Mouse (Mus musculus) urinary bladder, postnatal 4 days (tissue): ENCODE data around the gene Pigq.

Experiments
- DNase-seq, 2 experiments: peaks; one replicate each; pipeline ENCODE4 v3.0.0; 2021 to 2022; ENCODE audit warnings: low spot score in 2 of 2

Pigq gene

GRCm38 (mm10) chr17:25958771-25959494 lies 14.2 kb upstream of the Pigq start:
- no peak for DNase-seq

DNA sequence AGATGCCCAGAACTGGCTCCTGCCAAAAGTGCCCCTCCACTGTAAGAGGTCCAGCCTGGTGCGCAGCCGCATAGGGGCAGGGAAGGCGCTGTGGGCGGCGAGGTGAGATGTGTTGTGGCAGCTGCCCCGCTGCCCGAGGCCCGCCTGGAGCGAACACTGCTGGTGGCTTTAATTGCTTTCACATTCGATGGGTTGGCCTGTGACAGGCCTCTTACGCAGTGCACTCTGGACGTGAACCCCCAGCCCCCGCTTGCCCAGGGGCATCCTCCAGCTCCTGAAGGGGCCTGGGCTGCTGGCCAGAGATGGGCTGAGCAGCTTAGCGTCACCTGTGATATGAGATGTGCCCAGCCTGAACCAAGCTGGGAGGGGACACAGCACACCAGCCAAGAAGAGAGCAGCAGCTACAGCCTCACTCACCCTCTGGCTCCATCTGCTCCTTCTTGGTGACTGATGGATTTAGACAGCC lies 12.9 kb upstream of the Pigq start:
- no peak for DNase-seq

- no peak for DNase-seq
Observed at GRCm38 (mm10) chr17:25956631-25957030, 11.9 kb upstream of the Pigq start.

DNA sequence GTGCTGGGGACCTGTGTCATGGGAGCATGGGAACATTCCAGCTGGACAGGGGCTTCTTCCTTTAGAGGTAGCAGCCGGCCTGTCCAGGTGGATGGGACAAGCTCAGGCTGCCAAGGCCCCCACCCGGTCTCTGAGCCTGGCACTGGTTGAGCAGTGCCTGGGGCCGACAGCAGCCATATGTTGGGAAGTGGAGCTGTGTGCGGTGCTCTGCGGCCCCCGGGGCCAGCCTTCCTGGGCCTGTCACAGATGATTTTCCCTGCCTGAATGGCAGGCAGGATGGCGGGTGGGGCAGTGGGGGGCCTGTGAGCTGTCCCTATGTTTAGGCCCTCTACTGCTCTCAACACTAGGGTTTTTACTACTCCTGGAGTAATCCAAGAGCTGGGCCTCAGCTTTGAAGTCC lies 11.5 kb upstream of the Pigq start:
- no peak for DNase-seq

DNA sequence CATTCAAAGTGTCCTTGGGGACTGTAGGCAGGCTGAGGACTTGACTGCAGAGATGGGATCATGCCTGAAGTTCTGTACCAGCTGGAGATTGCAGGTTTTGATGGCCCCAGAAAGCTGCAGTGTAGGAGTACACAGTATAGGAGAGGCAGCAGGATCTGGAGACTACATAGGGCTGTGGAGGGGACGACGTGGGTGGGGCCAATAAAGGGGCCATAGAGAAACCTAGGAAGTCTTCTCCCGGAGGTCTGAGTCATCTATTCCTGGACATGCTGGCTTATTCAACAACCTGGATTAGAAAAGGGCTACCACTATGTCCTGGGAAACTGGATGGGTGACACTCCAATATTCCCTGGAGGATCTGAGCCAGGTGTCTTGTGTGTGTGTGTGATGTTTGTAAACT lies 11.0 kb upstream of the Pigq start:
- DNase-seq: no peak

DNA sequence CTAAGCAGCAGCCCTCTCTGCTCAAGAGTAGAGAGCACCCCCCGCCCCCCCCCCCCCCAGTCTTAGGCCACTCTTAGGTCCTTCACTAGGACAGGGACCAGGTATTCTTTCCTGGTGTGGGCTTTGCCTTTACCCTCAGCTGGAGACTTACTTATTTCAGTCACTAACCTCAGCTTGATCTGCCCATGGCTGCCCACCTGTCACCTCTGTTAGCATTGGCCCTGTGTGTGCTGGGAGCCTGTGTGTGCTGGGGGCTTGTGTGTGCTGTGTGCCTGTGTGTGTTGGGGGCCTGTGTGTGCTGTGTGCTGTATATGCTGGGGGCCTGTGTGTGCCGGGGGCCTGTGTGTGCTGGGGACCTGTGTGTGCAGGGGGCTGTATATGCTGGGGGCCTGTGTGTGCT lies 9.9 kb upstream of the Pigq start:
- DNase-seq: no peak

DNA sequence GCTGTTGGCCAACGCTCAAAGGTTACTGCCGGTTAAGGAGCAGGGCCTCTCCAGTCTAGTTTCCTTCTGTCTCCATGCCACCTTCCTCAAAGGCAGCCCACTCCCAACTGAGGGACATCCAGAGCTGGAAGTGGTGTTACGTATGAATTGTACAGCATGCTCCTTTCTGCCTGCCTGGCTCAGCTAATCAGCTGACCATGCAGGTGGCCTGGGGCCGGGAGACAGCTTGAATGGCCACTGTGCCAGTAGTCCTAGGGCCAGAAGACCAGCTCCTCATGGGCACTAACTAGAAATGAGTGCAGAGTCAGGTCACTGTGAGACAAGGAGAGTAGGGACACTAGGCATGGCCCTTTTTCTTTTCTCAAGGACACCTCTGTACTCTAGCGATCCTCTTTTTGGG lies 8.4 kb upstream of the Pigq start:
- no peak for DNase-seq

DNA sequence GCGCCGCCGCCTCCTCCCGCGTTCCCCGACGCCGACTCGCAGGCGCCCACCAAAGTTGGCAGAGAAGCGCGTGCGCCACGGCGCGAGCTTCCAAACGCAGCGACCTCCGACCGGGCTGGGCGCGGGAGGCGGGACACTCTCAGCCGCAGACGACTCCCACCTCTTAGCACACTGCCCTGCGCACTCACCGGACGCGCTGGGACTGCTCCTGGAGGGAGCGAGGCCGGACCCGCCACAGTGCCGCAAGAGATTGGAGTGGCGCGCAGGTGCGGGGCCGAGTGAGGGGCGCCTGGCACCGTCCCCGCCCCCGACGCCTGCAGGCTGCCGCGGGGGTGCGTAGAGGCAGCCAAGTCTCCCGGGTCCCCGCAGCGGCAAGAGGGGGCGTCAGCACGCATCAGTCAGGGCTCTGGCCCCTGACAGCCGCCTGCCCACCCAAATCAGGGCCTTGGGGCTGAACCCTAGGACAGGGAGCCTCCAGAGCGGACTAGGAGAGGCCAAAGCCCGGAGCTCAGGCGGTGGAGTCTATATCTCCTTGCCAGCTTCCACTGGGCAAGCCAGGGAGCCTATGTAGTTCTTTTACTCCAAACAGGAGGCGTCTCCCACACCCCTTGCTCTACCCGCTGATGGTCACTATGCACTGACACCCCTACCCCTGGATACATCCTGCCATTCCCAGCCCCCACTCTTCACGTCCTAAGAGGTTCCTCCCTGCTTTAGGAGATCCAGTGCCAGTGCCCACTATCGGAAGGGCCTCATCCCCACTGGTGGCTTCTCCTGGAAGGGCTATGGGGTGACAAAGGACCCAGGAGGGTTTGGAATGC lies 7.3 kb upstream of the Pigq start, which contains the start of gene A930017K11Rik:
Gene A930017K11Rik, minus strand, starts transcription at position 763 of the 821 bp plus-strand sequence.
- no peak for DNase-seq

- no peak for DNase-seq
Observed at GRCm38 (mm10) chr17:25951225-25951802, 6.6 kb upstream of the Pigq start.

DNA sequence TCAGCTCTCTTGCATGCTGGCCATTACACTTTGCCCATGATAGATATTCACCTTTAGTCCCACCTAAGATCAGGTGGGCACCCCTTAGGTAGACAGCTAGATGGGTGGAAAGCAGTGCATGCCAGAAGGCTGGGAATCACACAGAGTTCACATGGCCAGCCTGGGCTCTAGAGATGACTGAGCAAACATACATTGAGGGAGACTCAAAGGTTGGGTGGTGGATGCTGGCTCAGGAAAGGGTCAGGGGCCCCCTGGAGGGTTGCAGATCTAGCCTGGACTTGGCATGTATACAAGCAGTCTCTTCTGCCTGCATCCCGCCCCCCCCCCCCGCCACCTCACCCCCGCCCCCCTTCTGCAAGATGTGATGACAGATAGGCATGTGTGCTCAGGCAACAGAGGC lies 6.0 kb upstream of the Pigq start:
- no peak for DNase-seq

GRCm38 (mm10) chr17:25949981-25950380 lies 5.2 kb upstream of the Pigq start:
- no peak for DNase-seq

- DNase-seq: no peak
Observed at GRCm38 (mm10) chr17:25948051-25948450, 3.3 kb upstream of the Pigq start.

- no peak for DNase-seq
Observed at GRCm38 (mm10) chr17:25947576-25947975, 2.8 kb upstream of the Pigq start.

DNA sequence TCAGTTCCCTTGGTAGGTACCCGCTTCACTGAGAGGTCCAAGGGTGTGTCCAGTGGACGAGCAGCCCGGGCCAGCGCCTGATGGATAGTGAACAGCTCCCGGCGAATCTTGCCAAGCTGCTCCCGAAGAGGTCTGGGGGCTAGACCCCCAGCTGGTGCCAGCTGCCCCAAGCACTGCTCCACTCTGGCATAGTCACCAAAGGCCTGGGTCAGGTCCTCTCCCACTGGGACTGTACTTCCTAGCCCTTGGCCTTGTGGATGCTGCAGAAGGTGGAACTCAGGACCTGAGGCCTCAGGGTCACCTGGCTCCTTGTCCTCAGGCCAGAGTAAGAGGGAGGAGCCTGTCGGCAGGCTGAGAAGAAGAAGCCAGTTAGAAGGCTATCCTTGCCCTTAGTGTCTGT lies 2.2 kb upstream of the Pigq start:
- no peak for DNase-seq

GRCm38 (mm10) chr17:25946349-25946748 lies 1.6 kb upstream of the Pigq start:
- no peak for DNase-seq

GRCm38 (mm10) chr17:25945517-25946155 lies 900 bp upstream of the Pigq start:
- DNase-seq: no peak

GRCm38 (mm10) chr17:25943769-25944168 lies 967 bp downstream of the Pigq start:
- DNase-seq: no peak

- no peak for DNase-seq
Observed at GRCm38 (mm10) chr17:25943221-25943620, 1.5 kb downstream of the Pigq start.

GRCm38 (mm10) chr17:25942597-25943151 lies 2.1 kb downstream of the Pigq start:
- DNase-seq: no peak

DNA sequence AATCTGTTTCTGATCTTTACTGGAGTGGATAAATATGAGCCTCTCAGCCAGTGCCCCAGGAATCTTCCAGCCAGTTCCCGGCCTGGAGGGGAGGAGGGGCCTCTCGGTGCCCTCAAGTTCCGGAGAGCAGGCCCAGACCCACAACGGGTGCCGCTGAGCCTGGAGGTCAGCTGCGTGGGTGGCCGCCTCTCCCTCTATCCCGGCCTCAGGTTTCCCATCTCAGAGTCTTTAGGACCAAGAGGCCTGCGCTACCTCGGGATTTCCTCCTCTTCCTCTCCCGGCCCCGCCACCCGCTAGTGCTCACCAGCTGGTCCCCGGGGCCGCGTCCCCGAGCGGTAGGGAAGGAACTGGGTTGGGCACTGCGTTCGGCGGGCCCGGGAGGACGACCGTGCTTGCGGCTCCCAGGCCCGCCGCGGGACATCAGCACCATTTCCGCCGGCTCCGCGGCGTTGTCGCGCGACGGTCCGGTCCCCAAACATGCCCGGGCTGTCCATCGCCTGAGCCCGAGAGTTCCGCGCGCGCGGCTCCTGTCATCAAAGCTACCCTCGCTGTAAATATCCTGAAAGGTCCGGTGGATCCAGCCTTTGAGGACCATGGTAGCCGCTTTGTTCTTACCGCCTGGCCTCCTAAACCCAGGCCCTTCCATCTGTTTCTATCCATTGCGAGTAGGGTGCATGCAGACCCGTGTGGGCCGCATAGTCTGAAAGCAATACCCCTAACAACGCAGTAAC lies 3.1 kb downstream of the Pigq start:
- DNase-seq: peak; percentile 71 to 79

GRCm38 (mm10) chr17:25934526-25934925 lies 10.2 kb downstream of the Pigq start:
- no peak for DNase-seq
